Mouse (Mus musculus): ENCODE data around the gene Fam24b. TPM values are rescaled to one million over a fixed set of nuclear protein-coding genes. Genes with fewer than 3 reads are reported as not detected.

Fam24b gene
- not detected in 2 replicates for polyA plus RNA-seq (2016; fragmentation: Nextera tagmentation; extraction: Ambion mirVana)

DNA sequence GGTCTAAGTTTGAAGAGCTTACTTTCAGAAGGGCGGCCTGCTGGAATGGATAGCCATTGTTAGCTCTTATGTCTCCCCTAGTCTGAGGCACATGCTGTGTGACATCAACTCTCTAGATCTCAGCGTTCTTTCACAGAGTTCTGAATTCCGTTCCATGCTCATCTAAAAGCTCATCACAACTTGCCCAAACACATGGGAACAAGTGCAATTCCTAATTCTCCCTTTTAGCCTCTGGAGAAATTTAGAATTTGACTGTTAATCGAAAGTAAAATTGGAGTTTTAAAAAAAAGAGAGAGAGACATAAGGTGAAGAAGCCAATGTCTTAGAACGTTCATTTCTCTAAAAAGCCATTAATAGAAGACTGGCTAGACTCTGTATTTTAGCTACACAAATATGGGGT, at the start of gene Fam24b:
Gene Fam24b, minus strand, starts transcription at position 101 of the 400 bp plus-strand sequence.
- Histone ChIP-seq H3K27ac (no peak within 1 kb of the TSS), H3K4me1 (no peaks in the 10 kb centered on the region), H3K36me3 (replicated peaks) (no peaks in the 10 kb centered on the region), H3K9me3 (no peaks in the 10 kb centered on the region), H3K27me3 (ENCODE audit: poor library complexity, severe bottlenecking) (no peaks in the 10 kb centered on the region), H3K4me3 (no peak within 1 kb of the TSS)
- 90% methylated on average over 5 of the region's 5 CpGs for WGBS
- DNase-seq (ENCODE audit: extremely low spot score, low spot score), result no peak

DNA sequence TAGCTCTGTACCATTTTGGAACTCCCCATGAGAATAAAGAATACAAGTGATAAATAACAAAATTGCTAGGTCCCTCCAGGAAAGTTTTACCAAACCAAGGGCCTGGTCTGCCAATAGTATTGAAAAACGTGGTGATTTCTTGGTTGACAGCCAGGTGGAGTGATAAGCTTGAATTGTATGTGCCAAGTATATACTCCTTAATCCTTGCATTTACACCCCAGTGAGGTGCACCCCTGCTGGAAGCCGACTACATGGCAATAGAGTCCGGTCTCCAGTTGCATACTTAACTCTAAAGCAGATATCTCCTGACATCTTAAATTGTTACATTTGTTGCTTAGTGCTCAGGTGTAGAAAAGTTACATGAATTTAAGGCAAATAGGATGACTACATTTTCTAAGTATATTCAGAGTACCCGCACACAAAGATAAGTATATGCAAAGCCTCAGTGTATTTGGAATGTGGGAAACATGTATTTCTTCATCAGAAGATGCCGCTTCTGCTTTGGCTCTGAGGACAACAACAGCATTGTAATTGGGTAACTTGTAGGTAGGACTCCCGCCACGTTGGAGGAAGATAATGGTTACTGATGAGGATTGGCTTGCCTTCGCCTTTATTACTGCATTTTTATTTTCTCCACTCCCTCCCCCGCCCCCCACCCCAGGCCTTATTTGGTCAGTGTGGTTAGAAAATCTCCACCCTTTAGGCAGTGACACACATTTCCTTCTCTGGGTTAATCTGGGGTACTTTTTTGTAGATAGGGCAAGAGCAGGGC, 42.8 kb upstream of the Fam24b start:
- peaks cover 20% of the 10 kb centered on the region for H3K4me1 ChIP-seq
- peaks cover 15% of the 10 kb centered on the region for H3K36me3 ChIP-seq (replicated peaks)
- H3K27me3 ChIP-seq (ENCODE audit: poor library complexity, severe bottlenecking), result no peaks in the 10 kb centered on the region
- DNase-seq (ENCODE audit: extremely low spot score, low spot score), result no peak
- 73% methylated on average over 9 of the region's 9 CpGs for WGBS
- no peaks in the 10 kb centered on the region for H3K9me3 ChIP-seq
- no peak overlapping the region for H3K27ac ChIP-seq
- H3K4me3 ChIP-seq, result peak overlapping the region; percentile 78

GRCm38 (mm10) chr7:131371470-131371860, 42.1 kb upstream of the Fam24b start:
- 9% methylated on average over 9 of the region's 9 CpGs for WGBS
- H3K4me1 ChIP-seq, result peaks cover 20% of the 10 kb centered on the region
- H3K4me3 ChIP-seq, result peak overlapping the region; percentile 78
- no peaks in the 10 kb centered on the region for H3K27me3 ChIP-seq (ENCODE audit: poor library complexity, severe bottlenecking)
- peaks cover 15% of the 10 kb centered on the region for H3K36me3 ChIP-seq (replicated peaks)
- DNase-seq (ENCODE audit: extremely low spot score, low spot score), result no peak
- H3K9me3 ChIP-seq, result no peaks in the 10 kb centered on the region
- H3K27ac ChIP-seq, result peak overlapping the region; percentile 96

GRCm38 (mm10) chr7:131370648-131371469, 41.5 kb upstream of the Fam24b start, which contains the start of gene Pstk:
Pstk (plus strand) TSS chr7:131371141.
- peaks cover 15% of the 10 kb centered on the region for H3K36me3 ChIP-seq (replicated peaks)
- 5% methylated on average over 47 of the region's 47 CpGs for whole genome bisulfite sequencing
- H3K4me1 ChIP-seq, result peaks cover 20% of the 10 kb centered on the region
- H3K9me3 ChIP-seq, result no peaks in the 10 kb centered on the region
- DNase-seq (ENCODE audit: extremely low spot score, low spot score), result peak; percentile 92
- peak within 1 kb of the TSS; percentile 78 for H3K4me3 ChIP-seq
- H3K27ac ChIP-seq, result peak within 1 kb of the TSS; percentile 96
- no peaks in the 10 kb centered on the region for H3K27me3 ChIP-seq (ENCODE audit: poor library complexity, severe bottlenecking)

GRCm38 (mm10) chr7:131364131-131364530, 34.8 kb upstream of the Fam24b start:
- H3K4me3 ChIP-seq, result no peak overlapping the region
- no peaks in the 10 kb centered on the region for H3K9me3 ChIP-seq
- H3K27me3 ChIP-seq (ENCODE audit: poor library complexity, severe bottlenecking), result peaks cover 14% of the 10 kb centered on the region
- H3K4me1 ChIP-seq, result peaks cover 19% of the 10 kb centered on the region
- H3K27ac ChIP-seq, result no peak overlapping the region
- 93% methylated on average over 8 of the region's 8 CpGs for WGBS
- no peak for DNase-seq (ENCODE audit: extremely low spot score, low spot score)
- peaks cover 21% of the 10 kb centered on the region for H3K36me3 ChIP-seq (replicated peaks)

GRCm38 (mm10) chr7:131362615-131363300, 33.4 kb upstream of the Fam24b start, which contains the start of gene 2310057M21Rik:
2310057M21Rik (minus strand) TSS chr7:131362759.
- peaks cover 14% of the 10 kb centered on the region for H3K27me3 ChIP-seq (ENCODE audit: poor library complexity, severe bottlenecking)
- peaks cover 19% of the 10 kb centered on the region for H3K4me1 ChIP-seq
- no peaks in the 10 kb centered on the region for H3K9me3 ChIP-seq
- WGBS, result under 1% methylated on average over 55 of the region's 55 CpGs
- H3K4me3 ChIP-seq, result peak within 1 kb of the TSS; percentile 92
- DNase-seq (ENCODE audit: extremely low spot score, low spot score), result peak; percentile 97
- peak within 1 kb of the TSS; percentile 96 for H3K27ac ChIP-seq
- peaks cover 35% of the 10 kb centered on the region for H3K36me3 ChIP-seq (replicated peaks)

- Histone ChIP-seq H3K4me1 (peaks cover 19% of the 10 kb centered on the region), H3K9me3 (no peaks in the 10 kb centered on the region), H3K36me3 (replicated peaks) (peaks cover 40% of the 10 kb centered on the region), H3K27ac (peak overlapping the region; percentile 96), H3K4me3 (peak overlapping the region; percentile 92), H3K27me3 (ENCODE audit: poor library complexity, severe bottlenecking) (peaks cover 14% of the 10 kb centered on the region)
- under 1% methylated on average over 35 of the region's 35 CpGs for WGBS
- DNase-seq (ENCODE audit: extremely low spot score, low spot score), result no peak
Observed at GRCm38 (mm10) chr7:131362269-131362614, 32.9 kb upstream of the Fam24b start.

- peaks cover 3% of the 10 kb centered on the region for H3K4me1 ChIP-seq
- peaks cover 94% of the 10 kb centered on the region for H3K36me3 ChIP-seq (replicated peaks)
Observed at GRCm38 (mm10) chr7:131356105-131356504, 26.8 kb upstream of the Fam24b start.

GRCm38 (mm10) chr7:131345856-131346541, 16.7 kb upstream of the Fam24b start:
- DNase-seq (ENCODE audit: extremely low spot score, low spot score), result no peak

More at GRCm38 (mm10) chr7:131356105-131356504, 26.8 kb upstream of the Fam24b start:
- no peak for DNase-seq (ENCODE audit: extremely low spot score, low spot score)
- no peaks in the 10 kb centered on the region for H3K27me3 ChIP-seq (ENCODE audit: poor library complexity, severe bottlenecking)
- H3K27ac ChIP-seq, result no peak overlapping the region
- no peaks in the 10 kb centered on the region for H3K9me3 ChIP-seq
- H3K4me3 ChIP-seq, result no peak overlapping the region
- 97% methylated on average over 13 of the region's 13 CpGs for WGBS

GRCm38 (mm10) chr7:131337502-131338068, 8.3 kb upstream of the Fam24b start:
- no peaks in the 10 kb centered on the region for H3K9me3 ChIP-seq
- H3K4me1 ChIP-seq, result peaks cover 7% of the 10 kb centered on the region
- no peak overlapping the region for H3K27ac ChIP-seq
- no peak overlapping the region for H3K4me3 ChIP-seq
- H3K36me3 ChIP-seq (replicated peaks), result peaks cover 42% of the 10 kb centered on the region
- WGBS, result 63% methylated on average over 8 of the region's 8 CpGs
- DNase-seq (ENCODE audit: extremely low spot score, low spot score), result no peak
- no peaks in the 10 kb centered on the region for H3K27me3 ChIP-seq (ENCODE audit: poor library complexity, severe bottlenecking)

More at GRCm38 (mm10) chr7:131345856-131346541, 16.7 kb upstream of the Fam24b start:
- H3K27me3 ChIP-seq (ENCODE audit: poor library complexity, severe bottlenecking), result no peaks in the 10 kb centered on the region
- H3K4me3 ChIP-seq, result no peak overlapping the region
- H3K27ac ChIP-seq, result no peak overlapping the region
- peaks cover 90% of the 10 kb centered on the region for H3K36me3 ChIP-seq (replicated peaks)
- H3K9me3 ChIP-seq, result no peaks in the 10 kb centered on the region
- H3K4me1 ChIP-seq, result no peaks in the 10 kb centered on the region
- 90% methylated on average over 7 of the region's 7 CpGs for WGBS

DNA sequence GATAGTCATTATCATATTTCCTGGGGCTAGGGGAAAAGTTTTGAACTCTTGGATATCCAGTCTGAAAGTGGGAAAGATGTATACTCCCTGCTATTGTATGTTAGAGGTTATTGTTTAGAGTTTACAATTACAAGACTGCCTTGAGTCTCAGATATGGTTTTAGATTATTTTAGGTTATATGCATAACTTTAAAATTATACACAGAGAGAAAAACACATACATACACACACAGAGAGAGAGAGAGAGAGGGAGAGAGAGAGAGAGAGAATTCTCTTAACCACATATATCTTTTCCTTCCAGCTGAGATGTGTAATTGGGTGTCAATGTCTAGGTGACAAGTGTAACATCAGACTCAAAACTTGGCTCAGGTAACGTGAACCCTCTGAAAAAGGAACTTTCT, 4.2 kb upstream of the Fam24b start, which contains the start of gene Fam24a:
Gene Fam24a, plus strand, starts transcription at position 301 of the 400 bp plus-strand sequence.
- 62% methylated on average over 1 of the region's 1 CpGs for WGBS
- H3K27me3 ChIP-seq (ENCODE audit: poor library complexity, severe bottlenecking), result no peaks in the 10 kb centered on the region
- H3K4me1 ChIP-seq, result peaks cover 7% of the 10 kb centered on the region
- no peak within 1 kb of the TSS for H3K27ac ChIP-seq
- no peaks in the 10 kb centered on the region for H3K9me3 ChIP-seq
- no peak within 1 kb of the TSS for H3K4me3 ChIP-seq
- DNase-seq (ENCODE audit: extremely low spot score, low spot score), result no peak
- H3K36me3 ChIP-seq (replicated peaks), result peaks cover 4% of the 10 kb centered on the region
